Mouse (Mus musculus): ENCODE results near the gene Znhit3.
"Not testable (repeated sequence)": the region's sequence is repeated elsewhere in the genome, so short reads cannot be mapped to it uniquely, and the experiment has no call there.

The Znhit3 gene

GRCm38 (mm10) chr11:84876020-84876419, 40.1 kb downstream of the Znhit3 start:
- in situ Hi-C loops (cut with MboI, MseI): not testable (repeated sequence)

- in situ Hi-C loops (cut with MboI, MseI): no loop called here
These were observed 42.9 kb downstream of the Znhit3 start for GRCm38 (mm10) chr11:84873042-84873833.

DNA sequence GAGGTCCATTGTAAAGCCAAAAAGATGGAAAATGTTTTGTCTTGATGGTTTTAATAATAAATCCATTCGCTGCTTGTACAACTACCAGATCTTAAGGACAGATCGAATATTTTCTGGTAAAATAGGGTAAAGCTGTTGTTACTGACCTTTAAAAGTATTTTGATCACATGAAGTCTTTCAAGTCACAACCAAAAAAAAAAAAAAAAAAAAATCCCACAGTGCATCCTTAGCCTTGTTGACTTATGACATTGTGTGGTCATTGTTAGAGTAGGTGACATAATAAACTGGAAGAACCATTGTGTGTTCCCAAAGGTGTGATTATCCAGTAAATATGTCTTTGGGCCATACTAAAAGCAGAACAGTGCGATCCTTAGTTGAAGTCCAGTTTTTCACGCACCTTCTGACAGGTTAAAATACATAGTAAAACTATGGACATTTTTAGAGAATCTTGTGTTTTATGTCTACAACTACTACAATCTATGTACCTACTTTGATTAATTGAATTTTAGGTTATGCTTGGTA, 44.6 kb downstream of the Znhit3 start:
- in situ Hi-C loops (cut with MboI, MseI): no loop called here

DNA sequence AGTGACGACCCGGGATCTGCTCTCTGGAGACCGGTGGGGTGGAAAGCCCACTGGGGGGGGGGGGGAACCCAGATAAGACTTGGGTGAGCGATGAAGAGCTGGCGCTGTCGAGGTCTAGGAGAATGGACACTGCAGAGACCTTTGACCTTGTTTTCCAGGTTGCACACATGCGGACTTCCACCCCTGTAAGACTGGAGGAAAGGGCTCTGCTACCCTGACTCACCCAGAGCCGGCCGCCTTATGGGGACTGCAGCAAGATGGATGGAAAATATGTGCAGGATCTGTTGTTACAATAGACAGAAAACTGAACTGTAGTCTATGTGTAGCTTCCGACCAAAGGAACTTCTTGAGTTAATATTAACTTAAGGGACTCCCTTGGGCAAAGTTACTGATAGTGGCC, 45.1 kb downstream of the Znhit3 start:
- in situ Hi-C loops (cut with MboI, MseI): no loop called here

DNA sequence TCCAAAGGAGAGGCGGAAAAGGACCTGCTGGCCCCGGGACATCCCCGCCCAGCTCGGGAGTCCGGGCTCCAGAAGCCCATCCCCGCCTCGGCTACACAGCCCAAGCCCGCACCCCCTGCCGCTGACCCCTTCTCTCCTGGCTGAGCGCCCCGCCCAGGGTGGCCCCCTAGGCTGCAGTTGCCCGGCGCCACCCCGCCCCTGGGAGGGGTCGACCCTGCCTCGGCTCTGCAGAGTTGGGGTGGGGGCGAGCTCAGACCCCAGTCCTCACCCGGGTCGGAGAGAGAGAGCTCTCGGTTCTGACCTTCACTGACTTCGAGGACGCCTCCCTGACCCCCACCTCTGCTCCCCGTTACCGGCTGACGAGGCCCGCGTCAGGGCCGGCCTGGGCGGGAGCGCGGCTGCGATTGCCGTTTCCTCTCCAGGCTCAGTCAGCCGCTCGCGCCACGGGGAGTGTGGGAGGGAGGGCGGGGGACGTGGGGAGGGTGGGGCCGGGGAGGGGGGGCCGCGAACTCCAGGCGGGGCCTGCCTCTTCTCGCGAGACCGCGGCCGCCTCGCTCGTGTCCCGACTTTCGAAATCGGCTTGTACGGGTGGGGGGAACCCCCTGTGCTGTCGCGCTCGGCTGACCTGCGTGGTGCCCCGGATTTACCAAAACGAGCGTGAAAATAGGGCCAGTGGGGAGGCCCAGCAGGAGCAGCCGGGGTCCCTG, 45.7 kb downstream of the Znhit3 start, which contains the start of gene Ggnbp2:
Ggnbp2 (minus strand) TSS at position 481 of the 707 bp plus-strand sequence.
- in situ Hi-C loops (cut with MboI, MseI): no loop called here

- in situ Hi-C loops (cut with MboI, MseI): loop anchor here (5.0 kb wide), 1 partner anchor 42 kb away; the partner anchor contains the start of gene Dhrs11
These were observed 46.5 kb downstream of the Znhit3 start for GRCm38 (mm10) chr11:84869537-84870232.

DNA sequence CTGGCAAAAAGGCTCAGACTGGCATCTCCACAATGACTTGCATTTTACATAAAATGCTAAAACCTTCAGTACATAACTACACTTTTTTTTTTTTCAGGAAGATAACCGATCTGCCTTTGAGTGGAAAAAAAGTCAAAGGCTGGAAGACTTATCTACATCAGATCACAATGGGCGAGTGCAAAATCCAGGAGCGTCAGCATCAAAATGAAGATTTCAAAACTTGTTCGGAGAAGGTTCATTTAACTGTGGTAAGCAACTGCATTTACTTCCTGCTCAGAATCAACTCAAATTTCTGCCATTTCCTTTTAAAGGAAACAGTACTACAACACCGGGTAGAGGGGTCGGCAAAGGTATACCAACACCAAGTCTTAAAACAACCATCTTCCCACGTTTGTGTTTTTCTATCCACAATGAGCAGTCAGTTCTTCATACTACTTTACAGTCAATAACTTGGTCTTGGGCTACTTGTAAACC, 47.3 kb downstream of the Znhit3 start:
- in situ Hi-C loops (cut with MboI, MseI): loop anchor here (5.0 kb wide), 1 partner anchor 42 kb away; the partner anchor contains the start of gene Dhrs11

GRCm38 (mm10) chr11:84867586-84867985, 48.6 kb downstream of the Znhit3 start:
- in situ Hi-C loops (cut with MboI, MseI): loop anchor here (5.0 kb wide), 1 partner anchor 40 kb away; the partner anchor contains the start of gene Dhrs11

DNA sequence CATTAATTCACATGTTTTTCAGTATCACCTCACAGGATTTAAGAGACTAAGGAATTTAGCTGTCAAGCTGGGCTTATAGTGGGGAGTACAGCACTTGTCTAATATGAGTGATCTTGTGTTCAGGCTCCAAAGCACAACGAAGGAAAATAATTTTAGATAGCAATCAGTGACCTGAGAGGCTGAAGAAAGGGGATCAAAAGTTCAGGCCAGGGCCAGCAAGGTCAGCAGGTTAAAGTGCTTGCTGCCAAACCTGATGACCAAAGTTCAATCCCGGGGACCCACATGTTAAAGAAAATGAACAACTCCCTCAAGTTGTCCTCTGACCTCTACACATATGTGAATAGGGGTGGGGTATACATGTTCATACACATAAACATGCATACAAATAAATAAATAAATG, 50.9 kb downstream of the Znhit3 start:
- in situ Hi-C loops (cut with MboI, MseI): loop anchor here (5.0 kb wide), 1 partner anchor 38 kb away; the partner anchor contains the start of gene Dhrs11
